Mouse (Mus musculus): ENCODE results near the gene Pfpl. TPM values are rescaled to one million over a fixed set of nuclear protein-coding genes. Genes with fewer than 3 reads are reported as not detected.

Pfpl gene
- polyA plus RNA-seq, 1 experiment from 2014 or later = not detected

DNA sequence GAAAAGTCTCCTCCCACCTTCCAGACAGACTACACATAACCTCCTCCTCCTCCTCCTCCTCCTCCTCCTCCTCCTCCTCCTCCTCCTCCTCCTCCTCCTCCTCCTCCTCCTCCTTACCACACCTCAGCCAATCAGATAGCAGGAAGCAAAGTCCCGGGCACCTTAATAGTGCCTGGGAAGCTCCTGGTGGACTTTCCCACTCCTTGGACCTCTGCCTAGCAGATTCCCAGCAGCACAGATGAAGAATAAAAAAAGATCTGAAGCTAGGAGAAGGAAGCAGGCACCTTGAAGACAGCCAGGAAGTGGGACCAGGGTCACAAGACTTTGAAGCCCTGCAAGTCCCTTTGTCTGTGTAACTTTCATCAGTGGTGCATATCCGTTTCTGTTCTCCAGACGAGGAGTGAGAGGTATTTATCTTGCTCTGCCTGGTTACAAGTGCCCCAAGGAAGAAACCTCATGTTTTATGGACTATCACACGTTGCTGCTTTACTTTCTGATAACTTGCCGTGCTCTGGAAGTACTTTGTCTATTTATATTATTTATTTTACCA, 49.1 kb downstream of the Pfpl start:
- TF ChIP-seq EP300 (IDR thresholded peaks at IDR 0.05; ENCODE audit: low read depth) (no peak), CTCF (IDR thresholded peaks at IDR 0.05; ENCODE audit: low read depth) (no peak)
- Histone ChIP-seq H3K4me2 (ENCODE audit: low read depth, low read length) (no peak overlapping the region), H3K4me3 (ENCODE audit: low read depth, low read length) (no peak overlapping the region), H3K4me1 (ENCODE audit: insufficient read depth) (peaks cover 2% of the 10 kb centered on the region), H3K27ac (ENCODE audit: low read depth) (0 out of 2 replicates have a peak overlapping the region, but pooled peaks have one; percentile 2), H3K36me3 (replicated peaks; ENCODE audit: insufficient read depth, low read length) (peaks cover 15% of the 10 kb centered on the region), H3K9me3 (ENCODE audit: low read length) (no peaks in the 10 kb centered on the region), H3K27me3 (ENCODE audit: insufficient read depth, low read length) (no peaks in the 10 kb centered on the region), H3K9ac (replicated peaks) (no peak overlapping the region)
- no peak for DNase-seq
- no peak for ATAC-seq
- WGBS (ENCODE audit: insufficient replicate concordance) = 42% methylated on average over 5 of the region's 5 CpGs

DNA sequence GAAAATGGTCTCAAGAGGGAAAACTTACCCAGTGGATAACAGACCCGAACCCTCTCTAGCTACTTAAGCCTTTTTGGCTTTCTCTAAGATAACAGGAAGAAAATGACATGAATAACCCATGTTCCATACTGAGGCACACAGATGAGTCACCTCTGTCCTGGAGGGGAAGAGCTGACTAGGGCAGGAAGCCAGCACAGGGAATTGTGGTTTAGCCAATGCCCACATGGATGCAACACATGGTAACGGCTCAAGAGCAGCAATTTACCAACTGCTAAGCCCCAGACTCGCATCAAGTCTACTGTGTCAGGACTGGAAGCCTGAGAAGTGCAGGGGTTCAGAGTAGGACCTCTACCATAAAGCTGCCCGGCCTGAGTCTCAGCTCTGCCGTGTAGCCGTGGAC, 50.7 kb downstream of the Pfpl start:
- H3K4me2 ChIP-seq (ENCODE audit: low read depth, low read length) = no peak overlapping the region
- TF ChIP-seq EP300 (IDR thresholded peaks at IDR 0.05; ENCODE audit: low read depth) (no peak), CTCF (IDR thresholded peaks at IDR 0.05; ENCODE audit: low read depth) (no peak)
- peaks cover 15% of the 10 kb centered on the region for H3K36me3 ChIP-seq (replicated peaks; ENCODE audit: insufficient read depth, low read length)
- H3K4me3 ChIP-seq (ENCODE audit: low read depth, low read length) = no peak overlapping the region
- H3K9ac ChIP-seq (replicated peaks) = no peak overlapping the region
- peaks cover under 1% of the 10 kb centered on the region for H3K4me1 ChIP-seq (ENCODE audit: insufficient read depth)
- no peak overlapping the region for H3K27ac ChIP-seq (ENCODE audit: low read depth)
- 63% methylated on average over 6 of the region's 6 CpGs for WGBS (ENCODE audit: insufficient replicate concordance)
- H3K9me3 ChIP-seq (ENCODE audit: low read length) = no peaks in the 10 kb centered on the region
- ATAC-seq (no peak), DNase-seq (no peak)
- no peaks in the 10 kb centered on the region for H3K27me3 ChIP-seq (ENCODE audit: insufficient read depth, low read length)

Other genes with a start within 250 kb of the Pfpl start
- not detected in 2 replicates for gene Olfr1431, start 227.3 kb upstream of the Pfpl start, polyA plus RNA-seq (2015; fragmentation: Nextera tagmentation; extraction: Ambion mirVana)
- not detected in 2 replicates for gene Olfr1432, start 195.3 kb upstream of the Pfpl start, polyA plus RNA-seq (2015; fragmentation: Nextera tagmentation; extraction: Ambion mirVana)
- not detected in 2 replicates for gene Olfr262, start 186.2 kb upstream of the Pfpl start, polyA plus RNA-seq (2015; fragmentation: Nextera tagmentation; extraction: Ambion mirVana)
- gene Olfr235, start 166.9 kb upstream of the Pfpl start, polyA plus RNA-seq (2015; fragmentation: Nextera tagmentation; extraction: Ambion mirVana) = not detected in 2 replicates
- gene Olfr1434, start 148.1 kb upstream of the Pfpl start, polyA plus RNA-seq (2015; fragmentation: Nextera tagmentation; extraction: Ambion mirVana) = not detected in 2 replicates
- not detected in 2 replicates for gene Olfr1436, start 128.8 kb upstream of the Pfpl start, polyA plus RNA-seq (2015; fragmentation: Nextera tagmentation; extraction: Ambion mirVana)
- gene Olfr1437, start 102.8 kb upstream of the Pfpl start, polyA plus RNA-seq (2015; fragmentation: Nextera tagmentation; extraction: Ambion mirVana) = not detected in 2 replicates
- gene Olfr1438-ps1, start 92.0 kb upstream of the Pfpl start, polyA plus RNA-seq (2015; fragmentation: Nextera tagmentation; extraction: Ambion mirVana) = not detected in 2 replicates
- gene Olfr1440, start 40.6 kb upstream of the Pfpl start, polyA plus RNA-seq (2015; fragmentation: Nextera tagmentation; extraction: Ambion mirVana) = not detected in 2 replicates
- not detected in 2 replicates for gene Olfr1441, start 10.5 kb upstream of the Pfpl start, polyA plus RNA-seq (2015; fragmentation: Nextera tagmentation; extraction: Ambion mirVana)
- gene Mpeg1, start 32.9 kb downstream of the Pfpl start, polyA plus RNA-seq (2015; fragmentation: Nextera tagmentation; extraction: Ambion mirVana) = 3.5 and 3.8 TPM in 2 replicates
- gene Dtx4, start 73.5 kb downstream of the Pfpl start, polyA plus RNA-seq (2015; fragmentation: Nextera tagmentation; extraction: Ambion mirVana) = 1.8 and 2.1 TPM in 2 replicates
- 14.4 and 15.4 TPM in 2 replicates for gene Fam111a, start 117.8 kb downstream of the Pfpl start, polyA plus RNA-seq (2015; fragmentation: Nextera tagmentation; extraction: Ambion mirVana)
- 248 and 262 TPM in 2 replicates for gene Gm4952, start 172.1 kb downstream of the Pfpl start, polyA plus RNA-seq (2015; fragmentation: Nextera tagmentation; extraction: Ambion mirVana)
- gene Glyat, start 205.4 kb downstream of the Pfpl start, polyA plus RNA-seq (2015; fragmentation: Nextera tagmentation; extraction: Ambion mirVana) = 6.0 and 6.5 TPM in 2 replicates
- gene Olfr1442, start 242.5 kb downstream of the Pfpl start, polyA plus RNA-seq (2015; fragmentation: Nextera tagmentation; extraction: Ambion mirVana) = not detected in 2 replicates

Data from liver, postnatal 0 days (tissue).